8 mouse cellular contexts compared by ENCODE assay signal in genomic region chr12:57825754-57826153, GRCm38 (mm10).
DNase-seq lines count a peak whose midpoint lies in the region; ATAC-seq and TF ChIP-seq lines count a peak whose summit lies in the region.

No protein-coding gene starts in this region.

- DNase-seq in CD4-positive, CD25-positive, alpha-beta regulatory T cell, adult 2 months (ENCODE audit: low read depth, low spot score), result peak; percentile 3
- peak; percentile 60 to 70 for DNase-seq in layer of hippocampus, adult 2 months (ENCODE audit: low spot score in 2 of 2)
- DNase-seq in layer of hippocampus, postnatal 36 days, result no peak
- DNase-seq in brain, adult 2 months (ENCODE audit: low read depth, low spot score), result peak; percentile 82
- DNase-seq in hindlimb bud, embryonic 11.5 days (ENCODE audit: extremely low spot score, low read depth, low spot score), result peak; percentile 57
- DNase-seq in spleen, postnatal 36 days (ENCODE audit: low spot score in 2 of 2), result no peak
- no peak for DNase-seq in gastrocnemius, postnatal 4 days (ENCODE audit: low spot score in 2 of 2)

- no peak for ATAC-seq in CD4-positive, CD25-positive, alpha-beta regulatory T cell, adult 4 months

- H3K27ac ChIP-seq in layer of hippocampus, adult 2 months, result no peak overlapping the region

- H3K4me3 ChIP-seq in layer of hippocampus, adult 2 months, result no peak overlapping the region

- peak; percentile 89 for TF ChIP-seq CTCF in layer of hippocampus, adult 2 months (conservative IDR thresholded peaks at IDR 0.05)

Comparison
In these comparisons a context has a peak if more than half of its experiments do, and no peak if none do; other contexts are left out.
1. DNase-seq: peak in CD4-positive, CD25-positive, alpha-beta regulatory T cell, adult 2 months (single experiment), layer of hippocampus, adult 2 months (2 of 2), brain, adult 2 months (single experiment) and hindlimb bud, embryonic 11.5 days (single experiment); none in layer of hippocampus, postnatal 36 days (0 of 2), spleen, postnatal 36 days (0 of 2) and gastrocnemius, postnatal 4 days (0 of 2).